Mouse (Mus musculus) stomach, embryonic 15.5 days (tissue): ENCODE results near the gene Gm10570. TPM values are rescaled to one million over a fixed set of nuclear protein-coding genes. Genes with fewer than 3 reads are reported as not detected.

ENCODE experiments used
- ATAC-seq: fragments of 200-750 bp; cut with Nextera tagmentation; 2 replicates; pipeline ENCODE4 v1.8.0; 2017; ENCODE audit warnings: low read depth, moderate number of reproducible peaks, moderate TSS enrichment; ENCODE audit not compliant: insufficient read depth, low FRiP score
- H3K27ac ChIP-seq: fragments of 300-500 bp; sonication (generic); 2 replicates; pipeline ENCODE4 v1.5.1; 2015; ENCODE audit warnings: mild to moderate bottlenecking, inconsistent platforms
- H3K27me3 ChIP-seq: fragments of 300-500 bp; sonication (generic); replicated peaks from 2 replicates; pipeline ENCODE4 v1.6.1; 2015; ENCODE audit warnings: inconsistent platforms
- H3K36me3 ChIP-seq: fragments of 300-500 bp; sonication (generic); 2 replicates; pipeline ENCODE4 v1.6.1; 2015; ENCODE audit warnings: inconsistent platforms
- H3K4me1 ChIP-seq: fragments of 300-500 bp; sonication (generic); 2 replicates; pipeline ENCODE4 v1.6.1; 2015; ENCODE audit warnings: inconsistent platforms
- H3K4me2 ChIP-seq: fragments of 300-500 bp; sonication (generic); 2 replicates; pipeline ENCODE4 v1.6.1; 2015; ENCODE audit warnings: mild to moderate bottlenecking, inconsistent platforms
- H3K4me3 ChIP-seq: fragments of 300-500 bp; sonication (generic); replicated peaks from 2 replicates; pipeline ENCODE4 v1.5.1; 2015; ENCODE audit warnings: inconsistent platforms
- H3K9ac ChIP-seq: fragments of 300-500 bp; sonication (generic); 2 replicates; pipeline ENCODE4 v1.6.1; 2015; ENCODE audit warnings: inconsistent platforms
- H3K9me3 ChIP-seq: fragments of 300-500 bp; sonication (generic); 2 replicates; pipeline ENCODE4 v1.6.1; 2016; ENCODE audit warnings: inconsistent platforms
- WGBS: fragments of 180-500 bp; shearing (Covaris S2); methylation state at CpG from one replicate; pipeline ENCODE4 v1.1.7; 2015; 5-methylcytosine and 5-hydroxymethylcytosine counted together
- polyA plus RNA-seq: library from polyadenylated mRNA; unstranded; fragments of >200 nt; fragmentation: Nextera tagmentation; extraction: Ambion mirVana; gene quantifications from 2 replicates; pipeline ENCODE4 v1.2.1, GENCODE M21; 2015

Gm10570 gene
- 0.57 TPM in 1 of 2 replicates, not detected in the other for polyA plus RNA-seq

DNA sequence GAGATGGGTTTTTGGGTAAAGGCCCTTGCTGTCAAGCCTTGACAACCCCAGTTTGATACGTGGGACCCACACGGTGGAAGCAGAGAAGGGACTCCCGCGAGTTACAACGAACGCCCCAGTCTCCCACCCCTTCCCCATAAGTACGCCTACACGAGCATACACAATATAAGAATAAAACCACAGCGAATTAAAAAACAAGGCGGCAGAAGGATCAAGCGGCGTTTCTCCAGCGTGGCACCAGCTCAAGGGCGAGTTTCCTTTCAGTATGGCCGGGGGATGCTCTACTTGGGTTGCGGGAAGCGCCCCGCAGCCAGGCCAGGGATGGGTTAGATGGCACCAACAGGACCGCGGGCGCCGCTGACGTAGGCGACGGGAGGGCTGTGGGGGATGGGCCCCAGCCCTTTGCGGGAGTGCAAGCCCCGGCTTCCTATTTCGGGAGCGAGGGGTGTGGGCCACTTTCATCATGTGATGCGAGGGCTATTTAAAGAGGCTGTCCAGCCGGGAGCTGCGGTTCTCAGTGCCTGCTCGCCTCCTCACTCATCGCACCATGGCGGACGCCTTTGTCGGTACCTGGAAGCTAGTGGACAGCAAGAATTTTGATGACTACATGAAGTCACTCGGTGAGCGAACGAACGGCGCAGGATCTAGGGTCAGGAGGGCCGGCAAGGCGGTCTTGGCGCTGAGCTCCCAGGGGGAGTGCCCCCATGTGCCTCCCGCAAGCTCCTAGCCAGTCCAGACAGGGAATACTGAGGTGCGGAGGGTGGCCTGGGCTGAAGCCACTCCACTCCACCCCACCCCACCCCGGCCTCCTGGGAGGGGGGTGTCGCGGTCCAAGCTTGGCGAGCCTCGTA lies at the start of gene Gm10570, which contains the start of gene Fabp3:
TSS of gene Gm10570 (minus strand) at position 444 of the 851 bp plus-strand sequence.
TSS of gene Fabp3 (plus strand) at position 365 of the 851 bp plus-strand sequence.
- H3K27me3 ChIP-seq = peaks cover 28% of the 10 kb centered on the region
- no peaks in the 10 kb centered on the region for H3K9me3 ChIP-seq
- under 1% methylated on average over 52 of the region's 52 CpGs for WGBS
- ATAC-seq = peak; percentile 10; the same call in 1 of the 2 replicates
- peak within 1 kb of the TSS; percentile 49 for H3K4me3 ChIP-seq
- H3K36me3 ChIP-seq = no peaks in the 10 kb centered on the region
- peak within 1 kb of the TSS; percentile 98 for H3K4me2 ChIP-seq
- H3K27ac ChIP-seq = no peak within 1 kb of the TSS
- H3K4me1 ChIP-seq = peaks cover 13% of the 10 kb centered on the region
- 0 out of 2 replicates have a peak within 1 kb of the TSS, but pooled peaks have one; percentile 9 for H3K9ac ChIP-seq

- no peak for ATAC-seq
- Histone ChIP-seq H3K27me3 (no peaks in the 10 kb centered on the region), H3K4me1 (peaks cover 16% of the 10 kb centered on the region), H3K36me3 (0 out of 2 replicates have a peak, but pooled peaks cover 7% of the 10 kb centered on the region), H3K9me3 (no peaks in the 10 kb centered on the region), H3K4me2 (no peak overlapping the region), H3K4me3 (no peak overlapping the region), H3K27ac (no peak overlapping the region), H3K9ac (no peak overlapping the region)
Measured at GRCm38 (mm10) chr4:130357946-130358345, 49.5 kb upstream of the Gm10570 start.

DNA sequence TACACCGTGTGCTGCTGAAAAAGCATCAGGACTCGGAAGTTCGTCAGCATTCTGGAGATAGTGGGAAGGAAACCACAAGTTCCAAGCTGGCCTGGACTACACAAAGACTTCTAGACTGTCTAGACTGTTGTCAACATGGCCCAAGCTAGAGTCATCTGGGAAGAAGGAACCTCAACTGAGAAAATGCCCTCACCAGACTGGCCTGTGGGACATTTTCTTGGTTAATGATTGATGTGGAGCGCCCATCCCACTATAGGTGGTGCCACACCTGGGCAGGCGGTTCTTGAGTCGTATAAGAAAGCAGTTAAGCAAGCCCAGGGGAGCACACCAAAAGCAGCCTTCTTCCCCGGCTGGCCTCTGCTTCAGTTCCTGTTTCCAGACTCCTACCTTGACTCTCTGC lies 44.1 kb upstream of the Gm10570 start:
- no peak overlapping the region for H3K9ac ChIP-seq
- no peak for ATAC-seq

DNA sequence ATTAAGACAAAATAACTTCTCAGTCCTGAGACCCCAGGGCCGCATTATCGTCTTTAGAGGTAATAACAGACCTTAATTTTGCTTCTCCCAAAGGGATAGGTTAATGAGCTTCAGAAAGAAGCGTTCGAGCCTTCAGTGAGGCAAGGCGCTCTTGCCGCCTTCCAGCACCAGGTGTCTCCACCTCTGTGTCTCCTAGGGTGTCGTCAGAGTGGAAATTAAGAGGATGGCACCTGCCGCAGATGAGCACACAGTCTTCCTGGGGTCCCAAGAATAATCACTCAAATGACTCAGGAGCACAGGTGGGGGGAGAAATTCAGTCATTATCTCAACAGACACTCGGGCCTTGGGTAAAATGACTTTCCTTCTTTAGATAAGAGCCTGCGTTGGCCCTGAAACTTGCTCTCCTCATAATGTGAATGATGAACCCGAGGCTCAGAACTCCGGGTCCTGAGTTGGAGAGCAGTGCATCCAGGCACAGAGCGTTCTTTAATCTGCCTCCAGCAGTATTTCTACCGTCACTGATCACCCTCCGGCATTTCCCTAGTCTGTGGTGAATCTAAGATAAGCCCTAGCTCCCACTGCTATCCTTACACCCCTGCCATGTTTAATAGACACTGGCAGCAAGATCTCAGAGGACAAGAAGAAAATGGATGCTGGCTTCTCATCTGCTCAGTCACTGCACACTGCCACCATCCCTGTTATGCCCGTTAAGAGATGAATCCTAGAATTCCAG lies 42.4 kb upstream of the Gm10570 start:
- H3K4me3 ChIP-seq = no peak overlapping the region
- H3K9me3 ChIP-seq = no peaks in the 10 kb centered on the region
- no peak for ATAC-seq
- H3K4me2 ChIP-seq = no peak overlapping the region
- 88% methylated on average over 16 of the region's 16 CpGs for WGBS
- no peak overlapping the region for H3K27ac ChIP-seq
- H3K4me1 ChIP-seq = no peaks in the 10 kb centered on the region
- peaks cover 34% of the 10 kb centered on the region for H3K36me3 ChIP-seq
- H3K9ac ChIP-seq = no peak overlapping the region
- no peaks in the 10 kb centered on the region for H3K27me3 ChIP-seq

More for the DNA sequence above, 44.1 kb upstream of the Gm10570 start:
- H3K27me3 ChIP-seq = no peaks in the 10 kb centered on the region
- H3K36me3 ChIP-seq = peaks cover 34% of the 10 kb centered on the region
- no peak overlapping the region for H3K4me3 ChIP-seq
- 77% methylated on average over 7 of the region's 7 CpGs for WGBS
- H3K4me1 ChIP-seq = no peaks in the 10 kb centered on the region
- H3K27ac ChIP-seq = no peak overlapping the region
- no peak overlapping the region for H3K4me2 ChIP-seq
- H3K9me3 ChIP-seq = no peaks in the 10 kb centered on the region

DNA sequence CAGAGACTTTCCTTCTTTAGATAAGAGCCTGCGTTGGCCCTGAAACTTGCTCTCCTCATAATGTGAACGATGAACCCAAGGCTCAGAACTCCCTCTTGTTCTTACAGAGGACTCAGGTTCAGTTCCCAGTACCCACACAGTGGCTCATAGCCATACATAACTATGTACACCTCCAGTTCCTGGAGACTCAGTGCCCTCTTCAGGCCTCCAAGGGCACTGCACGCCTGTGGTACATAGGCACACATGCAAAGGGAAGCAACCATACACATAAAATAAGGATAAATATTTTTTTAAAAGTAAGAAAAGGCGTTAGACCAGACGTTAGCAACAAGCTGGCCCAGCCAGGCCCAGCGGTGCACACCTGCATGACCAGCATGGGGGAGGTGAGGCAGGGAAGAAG lies 41.2 kb upstream of the Gm10570 start:
- Histone ChIP-seq H3K9me3 (no peaks in the 10 kb centered on the region), H3K4me2 (no peak overlapping the region), H3K27ac (no peak overlapping the region), H3K4me3 (no peak overlapping the region), H3K27me3 (no peaks in the 10 kb centered on the region), H3K36me3 (peaks cover 34% of the 10 kb centered on the region), H3K9ac (no peak overlapping the region), H3K4me1 (no peaks in the 10 kb centered on the region)
- WGBS = 95% methylated on average over 6 of the region's 6 CpGs
- no peak for ATAC-seq

DNA sequence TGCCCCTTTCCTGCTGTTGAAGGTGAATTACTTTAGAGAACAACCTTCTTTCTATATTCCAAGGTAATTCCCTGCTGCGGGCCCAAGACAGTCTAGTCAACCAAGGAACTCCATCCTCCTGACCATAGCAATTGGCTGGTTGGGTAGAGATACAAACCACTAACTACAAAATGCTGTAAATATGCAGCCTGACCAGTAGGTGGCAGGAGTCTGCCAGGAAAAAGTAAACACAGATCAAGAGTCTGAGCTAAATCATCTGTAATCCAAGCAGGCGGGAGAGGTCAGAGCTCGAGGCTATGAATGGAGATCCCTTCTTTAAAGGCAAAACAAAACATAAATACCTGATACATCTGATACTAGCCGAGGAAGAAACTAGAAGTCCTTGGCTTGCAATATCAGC lies 33.2 kb upstream of the Gm10570 start:
- H3K36me3 ChIP-seq = peaks cover 9% of the 10 kb centered on the region; the same call in 1 of the 2 replicates
- no peaks in the 10 kb centered on the region for H3K27me3 ChIP-seq
- H3K4me2 ChIP-seq = no peak overlapping the region
- H3K9ac ChIP-seq = no peak overlapping the region
- H3K27ac ChIP-seq = no peak overlapping the region
- ATAC-seq = no peak
- no peak overlapping the region for H3K4me3 ChIP-seq
- 0 out of 2 replicates have a peak, but pooled peaks cover 3% of the 10 kb centered on the region for H3K4me1 ChIP-seq
- WGBS = 25% methylated on average over 4 of the region's 4 CpGs
- no peaks in the 10 kb centered on the region for H3K9me3 ChIP-seq

GRCm38 (mm10) chr4:130335867-130336266 lies 27.4 kb upstream of the Gm10570 start:
- H3K9ac ChIP-seq = no peak overlapping the region
- H3K27me3 ChIP-seq = no peaks in the 10 kb centered on the region
- H3K4me2 ChIP-seq = no peak overlapping the region
- no peak for ATAC-seq
- 75% methylated on average over 5 of the region's 5 CpGs for WGBS
- H3K36me3 ChIP-seq = peaks cover 12% of the 10 kb centered on the region; the same call in 1 of the 2 replicates
- no peak overlapping the region for H3K27ac ChIP-seq
- no peak overlapping the region for H3K4me3 ChIP-seq
- H3K4me1 ChIP-seq = no peaks in the 10 kb centered on the region
- no peaks in the 10 kb centered on the region for H3K9me3 ChIP-seq

DNA sequence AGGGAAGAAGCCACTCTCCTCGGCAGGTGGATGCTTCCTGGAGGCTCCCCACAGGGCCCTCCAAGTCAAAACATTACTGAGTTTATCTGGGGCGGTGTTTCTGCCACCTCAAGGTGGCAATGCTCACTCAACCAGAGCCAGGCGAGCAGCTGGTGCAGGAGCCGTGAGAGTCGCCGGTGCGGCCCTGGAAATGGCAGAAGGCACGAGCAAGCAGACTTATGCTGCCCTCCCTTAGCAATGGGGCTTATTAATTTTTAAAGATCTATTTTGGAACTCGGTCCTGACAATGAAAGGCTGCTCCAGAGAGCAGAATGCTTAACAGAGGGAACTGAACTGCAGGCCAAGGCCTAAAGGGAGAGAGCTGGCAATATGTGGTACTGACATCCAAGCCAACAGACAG lies 18.9 kb upstream of the Gm10570 start:
- H3K4me3 ChIP-seq = no peak overlapping the region
- H3K27me3 ChIP-seq = no peaks in the 10 kb centered on the region
- H3K9ac ChIP-seq = no peak overlapping the region
- 86% methylated on average over 9 of the region's 9 CpGs for WGBS
- H3K27ac ChIP-seq = no peak overlapping the region
- no peaks in the 10 kb centered on the region for H3K4me1 ChIP-seq
- no peak for ATAC-seq
- peaks cover 29% of the 10 kb centered on the region for H3K36me3 ChIP-seq
- H3K9me3 ChIP-seq = no peaks in the 10 kb centered on the region
- H3K4me2 ChIP-seq = no peak overlapping the region

- H3K4me1 ChIP-seq = no peaks in the 10 kb centered on the region
- no peak overlapping the region for H3K9ac ChIP-seq
- no peak overlapping the region for H3K4me2 ChIP-seq
- H3K4me3 ChIP-seq = no peak overlapping the region
- H3K36me3 ChIP-seq = peaks cover 37% of the 10 kb centered on the region
- H3K9me3 ChIP-seq = no peaks in the 10 kb centered on the region
- no peaks in the 10 kb centered on the region for H3K27me3 ChIP-seq
- WGBS = 95% methylated on average over 2 of the region's 2 CpGs
- ATAC-seq = no peak
- H3K27ac ChIP-seq = no peak overlapping the region
Measured at GRCm38 (mm10) chr4:130325446-130325845, 17.0 kb upstream of the Gm10570 start.

GRCm38 (mm10) chr4:130323607-130324006 lies 15.1 kb upstream of the Gm10570 start:
- ATAC-seq = no peak
- whole genome bisulfite sequencing = 73% methylated on average over 5 of the region's 5 CpGs
- Histone ChIP-seq H3K4me1 (no peaks in the 10 kb centered on the region), H3K9ac (no peak overlapping the region), H3K27me3 (no peaks in the 10 kb centered on the region), H3K9me3 (no peaks in the 10 kb centered on the region), H3K4me2 (no peak overlapping the region), H3K36me3 (peaks cover 40% of the 10 kb centered on the region), H3K4me3 (no peak overlapping the region), H3K27ac (no peak overlapping the region)

- no peaks in the 10 kb centered on the region for H3K4me1 ChIP-seq
- no peaks in the 10 kb centered on the region for H3K27me3 ChIP-seq
- 68% methylated on average over 1 of the region's 1 CpGs for WGBS
- ATAC-seq = no peak
- peaks cover 37% of the 10 kb centered on the region for H3K36me3 ChIP-seq
- no peak overlapping the region for H3K4me2 ChIP-seq
- no peak overlapping the region for H3K9ac ChIP-seq
- no peak overlapping the region for H3K27ac ChIP-seq
- H3K9me3 ChIP-seq = no peaks in the 10 kb centered on the region
- H3K4me3 ChIP-seq = no peak overlapping the region
Measured at GRCm38 (mm10) chr4:130323165-130323564, 14.7 kb upstream of the Gm10570 start.

DNA sequence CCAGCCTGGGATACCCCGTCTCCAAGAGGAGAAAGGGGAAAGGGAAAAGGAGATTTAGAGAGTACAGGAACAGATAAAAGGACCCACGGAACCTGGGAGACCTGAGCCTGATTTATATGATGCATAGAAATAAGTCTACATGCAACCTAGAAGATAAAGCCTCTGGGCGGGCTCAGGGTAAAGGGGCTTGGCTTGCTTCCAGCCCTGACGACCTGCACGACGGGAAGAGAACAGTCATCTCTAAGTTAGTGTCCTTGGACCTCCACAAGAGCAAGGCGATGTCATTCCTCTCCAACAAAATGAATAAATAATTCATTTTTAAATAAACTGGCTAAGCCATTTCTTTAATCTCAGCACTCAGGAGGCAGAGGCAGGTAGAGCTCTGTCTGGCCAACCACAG lies 14.1 kb upstream of the Gm10570 start:
- Histone ChIP-seq H3K9ac (no peak overlapping the region), H3K4me2 (no peak overlapping the region), H3K4me1 (no peaks in the 10 kb centered on the region), H3K4me3 (no peak overlapping the region), H3K9me3 (no peaks in the 10 kb centered on the region), H3K36me3 (peaks cover 32% of the 10 kb centered on the region), H3K27ac (no peak overlapping the region), H3K27me3 (no peaks in the 10 kb centered on the region)
- 73% methylated on average over 7 of the region's 7 CpGs for WGBS
- ATAC-seq = no peak
